Mouse (Mus musculus) gastrocnemius, adult 8-10 months (tissue): ENCODE measurements around the gene Cd81. TPM values are rescaled to one million over a fixed set of nuclear protein-coding genes. Genes with fewer than 3 reads are reported as not detected.
A peak's percentile ranks its signal among the peaks of the same experiment; 100 is the strongest.

Experiments
- DNase-seq, 2 experiments: peaks; one replicate each; pipeline ENCODE4 v3.0.0; 2022; ENCODE audit warnings: low spot score in 2 of 2
- total RNA-seq, 4 experiments: library from RNA; stranded (reverse); gene quantifications; 2 replicates each; pipeline ENCODE4 v1.2.4; 2022

Cd81 gene
- 100 to 1,000 TPM in 1 of 4 experiments, 10 to 100 TPM in 3; 85.0 to 103 (median 88.3) TPM for total RNA-seq

DNA sequence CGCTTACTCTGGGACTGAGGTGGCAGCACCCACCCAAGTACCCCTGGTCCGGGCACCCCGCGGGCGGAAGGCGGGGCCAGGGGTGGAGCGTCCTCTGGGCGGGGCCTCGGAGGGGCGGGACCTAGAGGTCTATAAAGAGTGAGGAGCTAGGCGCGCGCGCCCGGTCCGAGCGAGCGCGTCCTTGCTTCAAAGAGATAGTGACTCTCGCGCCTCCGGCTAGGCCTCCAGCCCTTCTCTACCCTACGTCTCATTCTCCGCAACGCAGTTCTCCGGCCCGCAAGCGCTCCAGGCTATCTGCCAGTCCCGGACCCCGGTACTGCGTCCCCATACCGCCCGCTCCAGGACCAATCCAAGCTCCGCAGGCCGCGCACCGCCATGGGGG, at the start of gene Cd81:
Cd81 (plus strand) TSS at position 114 of the 382 bp plus-strand sequence.
- peak; percentile 80 to 81 for DNase-seq

- no peak for DNase-seq
Measured at GRCm38 (mm10) chr7:143004727-143005343, 47.7 kb upstream of the Cd81 start, which contains the start of gene Tspan32. Gene Tspan32, plus strand, starts transcription at chr7:143005046.

- DNase-seq = no peak
Measured at GRCm38 (mm10) chr7:143005344-143006096, 47.0 kb upstream of the Cd81 start.

- DNase-seq = no peak
Measured at GRCm38 (mm10) chr7:143006097-143006755, 46.3 kb upstream of the Cd81 start.

DNA sequence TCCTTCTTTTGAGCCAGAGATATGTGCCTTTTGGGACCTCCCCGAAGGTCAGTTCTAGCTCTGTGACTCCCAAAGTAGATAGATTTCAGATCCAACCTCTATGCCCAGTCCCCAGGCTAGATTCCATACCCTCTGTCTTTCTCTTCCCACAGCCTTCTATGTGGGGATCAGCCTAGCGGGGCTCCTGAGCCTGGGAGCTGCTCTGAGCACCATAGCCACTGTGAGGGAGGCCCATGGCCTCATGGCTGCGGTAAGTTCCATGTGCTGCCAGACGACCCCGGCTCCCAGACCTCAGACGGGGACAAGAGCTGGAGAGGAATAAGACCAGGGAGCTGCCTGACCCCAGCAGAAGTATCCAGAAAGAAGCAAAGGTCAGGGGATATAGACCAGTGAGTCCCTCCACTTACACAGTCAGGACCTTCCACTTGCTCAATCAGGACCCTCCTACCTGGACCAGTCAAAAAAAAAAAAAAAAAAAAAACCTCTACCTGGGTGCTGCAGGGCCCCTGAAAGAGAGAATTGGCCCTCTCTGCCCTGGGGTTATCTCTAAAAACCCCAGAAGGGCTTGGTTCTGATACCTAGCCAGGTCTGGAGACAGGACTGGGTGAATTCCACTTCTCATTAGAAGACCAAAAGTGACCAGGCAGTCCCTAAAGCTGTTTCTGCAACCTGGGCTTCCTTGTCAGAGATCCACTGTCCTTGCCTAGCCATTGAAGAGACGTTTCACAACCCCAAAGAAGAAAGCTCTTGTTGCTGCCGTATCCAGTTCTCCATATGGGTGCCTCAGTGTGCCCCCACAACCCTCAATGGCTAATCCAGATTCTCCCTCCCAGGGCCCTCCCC, 45.6 kb upstream of the Cd81 start:
- DNase-seq = no peak

GRCm38 (mm10) chr7:143007599-143008369, 44.8 kb upstream of the Cd81 start:
- DNase-seq = peak; percentile 91 to 93

DNA sequence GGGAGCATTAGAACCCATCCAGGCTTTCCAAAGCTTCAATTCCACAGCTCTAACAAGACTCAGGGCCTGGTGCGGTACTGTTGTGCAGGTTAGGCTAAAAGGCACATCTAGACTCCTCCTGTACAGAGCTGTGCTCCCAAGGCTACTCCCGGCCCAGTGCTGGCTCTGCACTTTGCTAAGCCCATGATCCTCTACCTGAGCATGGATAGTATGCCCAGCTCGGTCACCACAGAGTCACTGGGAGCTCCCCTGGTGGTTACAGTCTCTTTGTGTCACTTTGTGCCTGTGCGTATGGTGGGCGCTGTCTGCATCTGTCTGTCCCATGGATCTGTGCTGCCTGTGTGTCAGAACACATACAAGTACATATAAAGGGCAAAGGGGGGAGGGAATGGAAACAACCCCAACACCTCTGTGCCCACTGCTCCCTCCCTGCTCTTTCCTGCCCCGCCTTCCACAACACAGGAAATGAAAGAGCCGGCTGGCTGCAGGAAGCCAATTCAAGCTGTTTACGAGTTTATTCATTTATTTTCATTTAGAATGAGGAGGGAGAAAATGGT, 44.1 kb upstream of the Cd81 start:
- peak in 1 of 2 experiments; percentile 39 for DNase-seq

DNA sequence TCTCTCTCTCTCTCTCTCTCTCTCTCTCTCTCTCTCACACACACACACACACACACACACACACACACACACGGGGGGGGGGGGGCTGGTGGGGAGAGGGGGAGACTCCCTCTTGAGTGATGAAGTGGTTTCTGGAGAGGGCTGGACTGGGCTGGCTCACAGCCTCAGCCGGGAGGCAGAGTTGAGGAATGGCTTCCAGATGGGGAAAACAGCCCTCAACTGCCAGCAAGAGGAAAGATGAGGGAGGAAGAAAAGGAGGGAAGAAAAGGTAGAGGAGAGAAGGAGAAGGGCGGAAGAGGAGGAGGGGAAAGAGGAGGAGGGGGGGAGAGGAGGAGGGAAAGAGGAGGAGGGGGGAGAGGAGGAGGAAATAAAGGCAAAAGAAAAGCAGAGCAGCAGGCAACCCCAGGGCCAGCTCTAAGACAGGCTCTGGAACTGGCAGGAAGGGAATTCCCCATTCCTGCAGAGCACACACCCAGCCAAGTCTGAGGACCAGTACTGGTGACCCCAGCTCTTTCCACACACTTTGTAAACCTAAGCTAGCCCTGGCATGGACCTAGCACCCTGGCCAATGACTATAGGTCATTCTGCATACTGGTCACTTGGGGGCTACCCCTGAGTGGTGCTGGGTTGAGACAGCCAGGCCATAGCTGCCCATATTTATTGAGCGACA, 43.4 kb upstream of the Cd81 start:
- DNase-seq = peak in 1 of 2 experiments; percentile 58

GRCm38 (mm10) chr7:143009996-143010395, 42.5 kb upstream of the Cd81 start:
- DNase-seq = no peak

- no peak for DNase-seq
Measured at GRCm38 (mm10) chr7:143011226-143011625, 41.3 kb upstream of the Cd81 start.

DNA sequence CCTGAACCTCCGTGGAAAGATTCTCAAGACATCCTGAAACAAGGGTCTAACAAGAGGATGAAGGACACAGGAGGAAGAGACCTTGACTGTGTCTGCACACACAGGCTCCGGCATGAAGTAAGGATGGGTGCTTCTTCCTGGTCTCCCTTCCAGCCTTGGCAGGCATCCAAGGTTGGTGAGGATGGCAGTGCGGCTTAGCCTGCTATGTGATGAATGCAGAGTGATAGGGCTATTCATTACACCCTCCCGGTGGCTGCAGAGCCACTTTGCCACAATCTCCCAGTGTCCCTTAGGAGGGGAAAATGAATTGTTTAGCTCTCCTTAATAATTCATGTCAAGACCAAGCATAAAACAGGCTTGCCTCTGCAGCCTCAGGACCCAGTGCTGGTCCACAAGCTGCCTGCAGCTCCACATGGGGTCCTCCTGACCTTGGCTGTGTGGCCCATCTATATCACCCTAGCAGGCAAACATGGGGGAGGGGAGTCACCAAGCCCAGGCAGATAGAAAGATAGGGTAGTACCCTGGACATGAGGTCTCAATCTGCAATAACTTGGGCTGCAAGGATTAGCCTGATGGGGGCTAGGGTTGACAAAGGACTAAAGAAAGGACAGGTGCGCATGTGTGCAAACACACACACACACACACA, 40.2 kb upstream of the Cd81 start:
- no peak for DNase-seq

GRCm38 (mm10) chr7:143013420-143014178, 38.9 kb upstream of the Cd81 start:
- DNase-seq = peak; percentile 68 to 81

GRCm38 (mm10) chr7:143014862-143015659, 37.5 kb upstream of the Cd81 start:
- DNase-seq = no peak

DNA sequence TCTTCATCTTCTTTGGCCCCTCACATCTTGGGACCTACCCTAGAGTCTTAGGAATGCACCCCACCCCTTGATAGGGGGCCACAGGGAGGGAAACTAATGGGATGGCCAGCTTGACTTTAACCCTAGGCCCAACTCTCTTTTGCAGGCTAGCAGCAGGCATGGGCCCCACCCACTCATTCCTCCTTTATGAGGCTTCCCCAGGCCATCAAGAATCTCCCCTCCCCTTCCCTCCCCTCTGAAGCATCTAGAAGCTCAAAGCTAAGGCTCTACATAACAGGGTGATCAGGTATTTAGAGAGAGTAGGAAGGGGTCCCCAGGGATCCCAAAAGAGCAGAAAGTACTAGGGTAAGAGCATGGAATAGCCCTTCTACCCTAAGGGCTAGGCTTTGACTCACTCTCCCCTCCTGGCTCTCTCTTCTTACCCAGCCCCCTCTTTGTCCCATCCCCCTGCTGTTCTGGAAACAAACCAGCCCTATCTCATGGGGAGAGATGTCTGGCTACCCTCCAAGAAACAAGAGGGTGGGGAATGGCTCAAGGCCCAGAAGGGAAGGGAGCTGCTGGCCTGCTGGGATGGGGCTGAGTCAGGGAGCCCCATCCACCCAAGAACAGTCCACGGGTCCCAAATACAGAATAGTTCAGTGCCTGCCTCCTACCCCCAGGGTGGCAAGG, 36.6 kb upstream of the Cd81 start:
- DNase-seq = peak in 1 of 2 experiments; percentile 58

DNA sequence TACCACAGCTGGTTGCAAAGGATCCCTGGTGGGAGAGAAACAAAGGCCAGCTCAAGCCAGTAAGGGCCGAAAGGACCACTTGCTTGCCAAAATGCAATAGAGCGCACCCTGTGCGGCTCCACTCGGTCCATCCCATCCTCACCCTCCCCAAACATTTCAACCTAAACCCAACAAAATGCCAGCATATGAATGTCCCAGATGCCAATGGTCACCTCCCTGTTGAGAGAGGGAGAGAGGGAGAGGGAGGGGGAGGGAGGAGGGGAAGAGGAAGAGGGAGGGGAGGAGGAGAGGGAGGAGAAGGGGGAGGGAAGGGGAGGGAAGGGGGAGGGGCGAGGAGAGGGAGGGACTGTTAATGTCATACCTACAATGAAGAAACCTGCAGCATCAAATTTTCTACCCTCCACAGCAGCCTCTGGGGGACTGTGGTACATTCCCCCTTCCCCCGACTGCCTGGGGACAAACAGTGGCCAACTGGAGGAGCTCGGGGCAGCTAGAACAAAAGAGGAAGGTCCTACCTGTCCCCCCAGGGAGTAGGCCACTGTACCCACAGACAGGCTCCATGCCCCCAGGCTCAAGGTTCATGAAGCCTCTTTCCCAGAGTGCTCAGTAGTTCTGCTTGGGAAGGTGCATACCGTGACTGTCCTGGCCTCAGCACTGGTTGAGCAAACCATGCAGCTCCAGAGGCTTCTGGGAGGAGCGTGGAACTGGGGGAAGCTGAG, 36.0 kb upstream of the Cd81 start:
- DNase-seq = no peak

DNA sequence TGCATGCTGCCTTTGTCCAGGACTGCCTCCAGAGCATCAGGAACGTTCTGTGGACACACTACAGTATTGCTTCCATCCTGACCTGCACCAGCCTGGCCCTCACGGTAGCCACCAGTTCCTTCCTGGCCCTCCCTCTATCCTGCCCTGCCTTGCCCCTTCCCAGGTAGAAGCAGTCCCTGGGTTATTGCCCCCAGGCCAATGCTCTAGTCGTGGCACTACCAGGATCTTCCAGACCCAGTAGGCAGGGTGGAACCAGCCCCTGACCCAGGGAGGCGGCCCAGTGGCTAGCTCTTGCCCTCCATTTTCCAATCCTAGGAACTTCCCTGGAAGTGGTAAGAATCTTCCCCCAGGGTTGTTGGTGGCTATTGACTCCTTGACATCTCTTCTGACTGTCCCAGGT, 35.4 kb upstream of the Cd81 start:
- DNase-seq = no peak
